Mouse (Mus musculus) thymus, adult 2 months (tissue): ENCODE data around the gene Gm136.

Source experiments
- CTCF ChIP-seq: fragments of 200-500 bp; IDR thresholded peaks from 2 replicates; pipeline ENCODE4 v1.5.1; 2012; ENCODE audit warnings: mild to moderate bottlenecking, control low read depth, low read length, moderate library complexity, borderline replicate concordance; ENCODE audit not compliant: control insufficient read depth, poor library complexity, insufficient read depth; ENCODE audit errors: extremely low read depth
- POLR2A ChIP-seq: fragments of 200-500 bp; IDR thresholded peaks from 2 replicates; pipeline ENCODE4 v1.6.1; 2012; ENCODE audit warnings: mild to moderate bottlenecking, low read length, control low read depth, moderate library complexity; ENCODE audit not compliant: control insufficient read depth, poor library complexity, insufficient read depth; ENCODE audit errors: extremely low read depth

DNA sequence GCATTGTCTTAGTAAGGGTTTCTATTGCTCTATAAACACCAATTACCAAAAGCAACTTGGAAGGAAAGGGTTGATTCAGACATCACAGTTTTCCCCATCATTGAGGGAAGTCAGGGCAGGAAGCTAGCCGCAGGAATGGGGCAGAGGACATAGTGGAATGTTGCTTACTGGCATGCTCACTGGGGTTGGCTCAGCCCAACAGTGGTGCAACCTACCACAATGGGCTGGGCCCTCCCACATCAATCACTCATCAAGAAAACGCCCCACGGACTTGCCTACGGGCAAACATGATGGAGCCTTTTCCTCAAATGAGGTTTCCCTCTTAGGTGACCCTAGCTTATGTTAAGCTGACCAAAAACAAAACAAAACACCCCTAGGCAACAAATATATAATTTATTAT is 32.9 kb downstream of the Gm136 start:
- TF ChIP-seq CTCF (no peak), POLR2A (no peak)
